Mouse (Mus musculus): ENCODE data around the gene Crisp1.

Gene Crisp1

GRCm38 (mm10) chr17:40319062-40319461, at the start of gene Crisp1:
Crisp1 (minus strand) TSS chr17:40319207.
- no peak for DNase-seq (ENCODE audit: low spot score in 2 of 2)

- no peak for DNase-seq (ENCODE audit: low spot score in 2 of 2)
These were observed 23.5 kb upstream of the Crisp1 start for GRCm38 (mm10) chr17:40342497-40343009.

GRCm38 (mm10) chr17:40285435-40285834, 33.6 kb downstream of the Crisp1 start:
- DNase-seq (ENCODE audit: low spot score in 2 of 2), result no peak

GRCm38 (mm10) chr17:40275519-40275918, 43.5 kb downstream of the Crisp1 start:
- no peak for DNase-seq (ENCODE audit: low spot score in 2 of 2)

GRCm38 (mm10) chr17:40274906-40275470, 44.0 kb downstream of the Crisp1 start:
- no peak for DNase-seq (ENCODE audit: low spot score in 2 of 2)

- DNase-seq (ENCODE audit: low spot score in 2 of 2), result no peak
These were observed 66.5 kb downstream of the Crisp1 start for GRCm38 (mm10) chr17:40252487-40252886.

All from frontal cortex, postnatal 14 days (tissue).